Comparison of ENCODE assay signal across 13 mouse cellular contexts in the genomic region with DNA sequence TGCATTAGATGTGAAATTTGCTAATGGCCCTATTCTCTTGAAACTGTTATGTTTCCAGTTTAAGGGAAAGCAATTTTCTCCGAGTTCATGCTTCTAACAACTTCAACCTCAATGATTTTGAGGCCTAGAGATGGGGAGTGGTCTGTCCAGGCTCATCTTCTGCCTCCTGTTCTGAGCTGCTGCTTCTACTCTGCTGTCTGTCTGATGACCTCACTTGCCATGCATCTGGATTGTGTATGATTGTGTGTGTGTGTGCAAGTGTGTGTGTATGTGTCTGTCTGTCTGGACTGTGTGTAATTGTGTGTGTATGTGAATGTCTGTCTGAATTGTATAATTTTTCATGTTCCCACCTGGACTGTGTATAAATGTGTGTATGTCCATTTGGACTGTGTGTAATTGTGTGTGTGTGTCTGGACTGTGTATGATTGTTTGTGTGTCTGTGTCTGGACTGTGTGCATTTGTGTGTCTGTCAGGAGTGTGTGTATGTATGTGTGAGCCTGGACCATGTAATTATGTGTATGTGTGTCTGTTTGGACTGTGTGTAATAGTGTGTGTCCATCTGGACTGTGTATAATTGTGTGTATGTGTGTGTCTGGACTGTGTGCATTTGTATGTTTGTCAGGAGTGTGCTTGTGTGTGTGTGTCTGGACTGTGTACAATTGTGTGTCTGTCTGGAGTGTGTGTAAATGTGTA. TPM values are rescaled to one million over a fixed set of nuclear protein-coding genes. Genes with fewer than 3 reads are reported as not detected.
DNase-seq lines count a peak whose midpoint lies in the region; ATAC-seq and TF ChIP-seq lines count a peak whose summit lies in the region.
"Had no signal": no experiment of that assay in that cellular context is flagged by ENCODE, and none has a peak within 500 bp of the region (broad histone marks: within the 10 kb centered on the region; RNA-seq: fewer than 3 reads in every experiment).

No protein-coding gene starts in this region.

- no peak overlapping the region for H3K4me3 ChIP-seq in embryonic facial prominence, embryonic 12.5 days
- H3K4me3 ChIP-seq in embryonic facial prominence, embryonic 10.5 days: no peak overlapping the region
- H3K4me3 ChIP-seq in liver, embryonic 12.5 days: no peak overlapping the region
- no peak overlapping the region for H3K4me3 ChIP-seq in liver, embryonic 11.5 days (ENCODE audit: low read depth, low read length)
- no peak overlapping the region for H3K4me3 ChIP-seq in intestine, embryonic 15.5 days (replicated peaks)
- H3K4me3 ChIP-seq in myocyte: no peak overlapping the region
- H3K4me3 ChIP-seq: erythroblast, embryonic 14.5 days; heart, embryonic 13.5 days had no signal

- WGBS in embryonic facial prominence, embryonic 12.5 days: 31% methylated on average over 1 of the region's 1 CpGs
- 47% methylated on average over 1 of the region's 1 CpGs for WGBS in embryonic facial prominence, embryonic 10.5 days
- WGBS in liver, embryonic 12.5 days (ENCODE audit: insufficient replicate concordance): 46% methylated on average over 1 of the region's 1 CpGs
- WGBS in liver, embryonic 11.5 days: 67% methylated on average over 1 of the region's 1 CpGs
- 38% methylated on average over 1 of the region's 1 CpGs for WGBS in intestine, embryonic 15.5 days

- no peak for TF ChIP-seq POLR2A in myocyte (IDR thresholded peaks at IDR 0.05; ENCODE audit: insufficient read length, low read depth)

- H3K4me1 ChIP-seq in embryonic facial prominence, embryonic 12.5 days: peaks cover 23% of the 10 kb centered on the region
- H3K4me1 ChIP-seq in embryonic facial prominence, embryonic 10.5 days: peaks cover 19% of the 10 kb centered on the region
- H3K4me1 ChIP-seq in liver, embryonic 12.5 days: no peaks in the 10 kb centered on the region
- no peaks in the 10 kb centered on the region for H3K4me1 ChIP-seq in liver, embryonic 11.5 days (replicated peaks; ENCODE audit: control insufficient read depth, insufficient read depth, low read length)
- 0 out of 2 replicates have a peak, but pooled peaks cover 12% of the 10 kb centered on the region for H3K4me1 ChIP-seq in intestine, embryonic 15.5 days (replicated peaks)
- H3K4me1 ChIP-seq: heart, embryonic 13.5 days had no signal

- no peak overlapping the region for H3K4me2 ChIP-seq in embryonic facial prominence, embryonic 12.5 days (replicated peaks)
- H3K4me2 ChIP-seq in liver, embryonic 12.5 days: no peak overlapping the region
- no peak overlapping the region for H3K4me2 ChIP-seq in liver, embryonic 11.5 days
- H3K4me2 ChIP-seq in intestine, embryonic 15.5 days (replicated peaks): no peak overlapping the region
- peak overlapping the region; percentile 29 for H3K4me2 ChIP-seq in myocyte (ENCODE audit: low read depth)
- H3K4me2 ChIP-seq: heart, embryonic 13.5 days had no signal

- H3ac ChIP-seq in myocyte (ENCODE audit: control insufficient read depth, insufficient read length): no peak overlapping the region

- H3K27me3 ChIP-seq in embryonic facial prominence, embryonic 12.5 days: no peaks in the 10 kb centered on the region
- H3K27me3 ChIP-seq in embryonic facial prominence, embryonic 10.5 days (replicated peaks; ENCODE audit: low read depth, poor library complexity, severe bottlenecking): no peaks in the 10 kb centered on the region
- H3K27me3 ChIP-seq in liver, embryonic 12.5 days (replicated peaks): no peaks in the 10 kb centered on the region
- H3K27me3 ChIP-seq in liver, embryonic 11.5 days (replicated peaks; ENCODE audit: control insufficient read depth, insufficient read depth, low read length): no peaks in the 10 kb centered on the region
- no peaks in the 10 kb centered on the region for H3K27me3 ChIP-seq in intestine, embryonic 15.5 days (replicated peaks)
- no peaks in the 10 kb centered on the region for H3K27me3 ChIP-seq in myocyte (ENCODE audit: control insufficient read depth, insufficient read depth, insufficient read length)
- H3K27me3 ChIP-seq: heart, embryonic 13.5 days had no signal

- no peak for DNase-seq in embryonic facial prominence, embryonic 10.5 days (ENCODE audit: low spot score)
- no peak for DNase-seq in liver, embryonic 11.5 days (ENCODE audit: low spot score)
- DNase-seq in thymus, postnatal 10 days (ENCODE audit: low spot score in 2 of 2): no peak
- DNase-seq in gastrocnemius, postnatal 36 days: no peak
- DNase-seq: cerebellum, postnatal 14 days; kidney, adult 2 months; retina, postnatal 1 day had no signal

- no peaks in the 10 kb centered on the region for H3K79me2 ChIP-seq in myocyte (ENCODE audit: control insufficient read depth, insufficient read depth)

- peak; percentile 68 for ATAC-seq in embryonic facial prominence, embryonic 12.5 days (ENCODE audit: insufficient number of reproducible peaks, insufficient read depth, low FRiP score, low TSS enrichment)
- ATAC-seq in liver, embryonic 12.5 days: 0 out of 2 replicates have a peak, but pooled peaks have one; percentile 30
- ATAC-seq in liver, embryonic 11.5 days (replicated peaks; ENCODE audit: low FRiP score): no peak; the same call in 1 of the 2 replicates
- peak; percentile 50 for ATAC-seq in intestine, embryonic 15.5 days

- H3K9me3 ChIP-seq in embryonic facial prominence, embryonic 12.5 days: no peaks in the 10 kb centered on the region
- no peaks in the 10 kb centered on the region for H3K9me3 ChIP-seq in embryonic facial prominence, embryonic 10.5 days
- H3K9me3 ChIP-seq in liver, embryonic 12.5 days (replicated peaks): no peaks in the 10 kb centered on the region
- no peaks in the 10 kb centered on the region for H3K9me3 ChIP-seq in liver, embryonic 11.5 days (ENCODE audit: control insufficient read depth, low read length)
- H3K9me3 ChIP-seq in intestine, embryonic 15.5 days: no peaks in the 10 kb centered on the region
- H3K9me3 ChIP-seq: heart, embryonic 13.5 days had no signal

- H3K36me3 ChIP-seq in embryonic facial prominence, embryonic 12.5 days: no peaks in the 10 kb centered on the region
- H3K36me3 ChIP-seq in embryonic facial prominence, embryonic 10.5 days (replicated peaks): no peaks in the 10 kb centered on the region
- no peaks in the 10 kb centered on the region for H3K36me3 ChIP-seq in liver, embryonic 12.5 days
- H3K36me3 ChIP-seq in liver, embryonic 11.5 days (ENCODE audit: control insufficient read depth, insufficient read depth, low read length): no peaks in the 10 kb centered on the region
- no peaks in the 10 kb centered on the region for H3K36me3 ChIP-seq in intestine, embryonic 15.5 days
- no peaks in the 10 kb centered on the region for H3K36me3 ChIP-seq in myocyte (ENCODE audit: control insufficient read depth, insufficient read depth)
- H3K36me3 ChIP-seq: heart, embryonic 13.5 days had no signal

- H3K9ac ChIP-seq in embryonic facial prominence, embryonic 12.5 days: no peak overlapping the region
- no peak overlapping the region for H3K9ac ChIP-seq in liver, embryonic 12.5 days
- H3K9ac ChIP-seq in liver, embryonic 11.5 days (ENCODE audit: low read depth, low read length): no peak overlapping the region
- no peak overlapping the region for H3K9ac ChIP-seq in intestine, embryonic 15.5 days
- H3K9ac ChIP-seq: heart, embryonic 13.5 days had no signal

- H3K27ac ChIP-seq in embryonic facial prominence, embryonic 12.5 days: peak overlapping the region; percentile 69; the same call in 1 of the 2 replicates
- no peak overlapping the region for H3K27ac ChIP-seq in embryonic facial prominence, embryonic 10.5 days (replicated peaks)
- H3K27ac ChIP-seq in liver, embryonic 12.5 days: no peak overlapping the region
- no peak overlapping the region for H3K27ac ChIP-seq in liver, embryonic 11.5 days (ENCODE audit: low read depth, low read length)
- H3K27ac ChIP-seq in intestine, embryonic 15.5 days: peak overlapping the region; percentile 67
- H3K27ac ChIP-seq: heart, embryonic 13.5 days had no signal

- intact Hi-C loops in gastrocnemius, postnatal 36 days (cut with DNase I): loop anchor here (5.0 kb wide), 1 partner anchor 80 kb away; a partner anchor contains a TSS

TF ChIP-seq in myocyte, 11 proteins besides CTCF, POLR2A, EP300 and RAD21 (continues in another document):
- TF ChIP-seq MYOG (IDR thresholded peaks at IDR 0.05; ENCODE audit: control insufficient read depth in 1 of 3, insufficient read depth in 1 of 3, insufficient read length in 2 of 3, low read depth in 2 of 3) (no peak), MYOD1 (IDR thresholded peaks at IDR 0.05; ENCODE audit: control insufficient read depth in 1 of 3, insufficient read length in 2 of 3, low read depth in 2 of 3) (no peak), SRF (IDR thresholded peaks at IDR 0.05; ENCODE audit: control insufficient read depth, insufficient read length, low read depth) (no peak), E2F4 (IDR thresholded peaks at IDR 0.05; ENCODE audit: insufficient read depth) (no peak), REST (IDR thresholded peaks at IDR 0.05; ENCODE audit: insufficient read depth, insufficient read length) (no peak), MAX (IDR thresholded peaks at IDR 0.05; ENCODE audit: low read depth) (no peak), TCF3 (IDR thresholded peaks at IDR 0.05; ENCODE audit: insufficient read length, low read depth) (no peak), USF1 (IDR thresholded peaks at IDR 0.05; ENCODE audit: low read depth) (no peak), POLR2AphosphoS2 (IDR thresholded peaks at IDR 0.05; ENCODE audit: insufficient read length, low read depth) (no peak), TCF12 (IDR thresholded peaks at IDR 0.05; ENCODE audit: insufficient read depth, poor library complexity, severe bottlenecking) (no peak)

RNA-seq across cellular contexts. Expression of a gene that starts 51.5 kb away (rescaled TPM):
- 15.4 and 18.5 TPM in 2 replicates for polyA plus RNA-seq in embryonic facial prominence, embryonic 12.5 days (2016; fragmentation: Nextera tagmentation; extraction: Ambion mirVana)
- polyA plus RNA-seq in embryonic facial prominence, embryonic 10.5 days (2016; fragmentation: Nextera tagmentation; extraction: Ambion mirVana): 23.5 and 24.7 TPM in 2 replicates
- 15.5 and 16.1 TPM in 2 replicates for polyA plus RNA-seq in liver, embryonic 12.5 days (2016; fragmentation: Nextera tagmentation; extraction: Ambion mirVana)
- polyA plus RNA-seq in liver, embryonic 11.5 days (2014; fragmentation: Nextera tagmentation; extraction: Ambion mirVana): 21.2 and 21.9 TPM in 2 replicates
- 9.4 and 12.1 TPM in 2 replicates for polyA plus RNA-seq in intestine, embryonic 15.5 days (2015; fragmentation: Nextera tagmentation; extraction: Ambion mirVana)
- polyA plus RNA-seq in myocyte (2012; fragmentation: generic; extraction: Trizol): 2.0 TPM
- total RNA-seq in gastrocnemius, postnatal 36 days (2021): under 1 TPM; 0.12 to 0.18 TPM

RNA-seq across cellular contexts. Expression of a gene that starts 51.7 kb away (rescaled TPM):
- polyA plus RNA-seq in embryonic facial prominence, embryonic 12.5 days (2016; fragmentation: Nextera tagmentation; extraction: Ambion mirVana): 26.1 and 26.3 TPM in 2 replicates
- 19.5 and 20.3 TPM in 2 replicates for polyA plus RNA-seq in embryonic facial prominence, embryonic 10.5 days (2016; fragmentation: Nextera tagmentation; extraction: Ambion mirVana)
- polyA plus RNA-seq in liver, embryonic 12.5 days (2016; fragmentation: Nextera tagmentation; extraction: Ambion mirVana): 18.2 and 20.0 TPM in 2 replicates
- polyA plus RNA-seq in liver, embryonic 11.5 days (2014; fragmentation: Nextera tagmentation; extraction: Ambion mirVana): 30.1 and 33.6 TPM in 2 replicates
- 22.3 and 22.7 TPM in 2 replicates for polyA plus RNA-seq in intestine, embryonic 15.5 days (2015; fragmentation: Nextera tagmentation; extraction: Ambion mirVana)
- 10.8 TPM for polyA plus RNA-seq in myocyte (2012; fragmentation: generic; extraction: Trizol)
- 1 to 10 TPM; 4.2 to 4.7 TPM for total RNA-seq in gastrocnemius, postnatal 36 days (2021)

Comparison
In these comparisons a context has a peak if more than half of its experiments do, and no peak if none do; other contexts are left out.
1. H3K27ac ChIP-seq: peak in embryonic facial prominence, embryonic 12.5 days (single experiment) and intestine, embryonic 15.5 days (single experiment); none in embryonic facial prominence, embryonic 10.5 days (single experiment), liver, embryonic 12.5 days (single experiment) and liver, embryonic 11.5 days (single experiment).